Mouse (Mus musculus) liver, embryonic 11.5 days (tissue): ENCODE measurements around the gene Dclk1. TPM values are rescaled to one million over a fixed set of nuclear protein-coding genes. Genes with fewer than 3 reads are reported as not detected.

Experiments used
- ATAC-seq: fragments of 200-750 bp; cut with Nextera tagmentation; replicated peaks from 2 replicates; pipeline ENCODE4 v1.8.0; 2017; ENCODE audit warnings: moderate number of reproducible peaks, mild to moderate bottlenecking, moderate TSS enrichment, moderate library complexity; ENCODE audit not compliant: low FRiP score
- DNase-seq: peaks from one replicate; pipeline ENCODE4 v3.0.0-alpha.2; 2017; ENCODE audit warnings: low spot score
- H3K27ac ChIP-seq: fragments of 300-500 bp; sonication (generic); 2 replicates; pipeline ENCODE4 v1.5.1; 2014; ENCODE audit warnings: mild to moderate bottlenecking, low read depth, low read length, control low read depth
- H3K27me3 ChIP-seq: fragments of 300-500 bp; sonication (generic); replicated peaks from 2 replicates; pipeline ENCODE4 v1.6.1; 2014; ENCODE audit warnings: low read length, mixed read lengths; ENCODE audit not compliant: control insufficient read depth, insufficient read depth
- H3K36me3 ChIP-seq: fragments of 300-500 bp; sonication (generic); 2 replicates; pipeline ENCODE4 v1.6.1; 2014; ENCODE audit warnings: mild to moderate bottlenecking, low read length, moderate library complexity, mixed read lengths; ENCODE audit not compliant: control insufficient read depth, insufficient read depth
- H3K4me1 ChIP-seq: fragments of 300-500 bp; sonication (generic); replicated peaks from 2 replicates; pipeline ENCODE4 v1.6.1; 2014; ENCODE audit warnings: low read length, mixed read lengths; ENCODE audit not compliant: control insufficient read depth, insufficient read depth
- H3K4me2 ChIP-seq: fragments of 300-500 bp; sonication (generic); 2 replicates; pipeline ENCODE4 v1.6.1; 2014; ENCODE audit warnings: mild to moderate bottlenecking, control low read depth, moderate library complexity
- H3K4me3 ChIP-seq: fragments of 300-500 bp; sonication (generic); 2 replicates; pipeline ENCODE4 v1.5.1; 2014; ENCODE audit warnings: low read depth, low read length, control low read depth
- H3K9ac ChIP-seq: fragments of 300-500 bp; sonication (generic); 2 replicates; pipeline ENCODE4 v1.6.1; 2014; ENCODE audit warnings: low read depth, low read length, control low read depth
- H3K9me3 ChIP-seq: fragments of 300-500 bp; sonication (generic); 2 replicates; pipeline ENCODE4 v1.6.1; 2016; ENCODE audit warnings: low read length, inconsistent platforms, mixed read lengths; ENCODE audit not compliant: control insufficient read depth
- WGBS: fragments of 180-500 bp; shearing (Covaris S2); extraction: QIAGEN DNeasy Blood & Tissue Kit; methylation state at CpG from one replicate; pipeline ENCODE4 v1.1.7; 2014; 5-methylcytosine and 5-hydroxymethylcytosine counted together
- polyA plus RNA-seq: library from polyadenylated mRNA; unstranded; fragments of >200 nt; fragmentation: Nextera tagmentation; extraction: Ambion mirVana; gene quantifications from 2 replicates; pipeline ENCODE4 v1.2.1, GENCODE M21; 2014

The Dclk1 gene
- polyA plus RNA-seq, 1 experiment from 2014 or later: 3.3 TPM

DNA sequence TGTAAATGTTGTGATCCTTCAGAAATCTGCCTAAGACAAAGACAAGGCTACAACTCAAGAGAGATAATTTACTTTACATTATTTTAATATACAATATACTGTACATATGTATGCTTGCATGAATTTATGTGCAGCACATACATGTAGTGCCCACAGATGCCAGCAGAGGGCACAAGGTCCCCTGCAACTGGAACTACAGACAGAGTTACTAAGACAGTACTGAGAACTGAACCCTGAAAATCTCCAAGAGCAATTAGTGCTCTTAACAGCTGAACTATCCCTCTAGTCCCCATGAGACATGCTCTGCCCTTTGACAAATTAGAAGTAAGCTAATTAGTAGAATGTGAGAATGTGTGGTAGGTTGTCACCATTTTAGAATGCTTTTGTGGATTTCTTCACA is 169.4 kb downstream of the Dclk1 start:
- no peaks in the 10 kb centered on the region for H3K36me3 ChIP-seq
- no peak for ATAC-seq

DNA sequence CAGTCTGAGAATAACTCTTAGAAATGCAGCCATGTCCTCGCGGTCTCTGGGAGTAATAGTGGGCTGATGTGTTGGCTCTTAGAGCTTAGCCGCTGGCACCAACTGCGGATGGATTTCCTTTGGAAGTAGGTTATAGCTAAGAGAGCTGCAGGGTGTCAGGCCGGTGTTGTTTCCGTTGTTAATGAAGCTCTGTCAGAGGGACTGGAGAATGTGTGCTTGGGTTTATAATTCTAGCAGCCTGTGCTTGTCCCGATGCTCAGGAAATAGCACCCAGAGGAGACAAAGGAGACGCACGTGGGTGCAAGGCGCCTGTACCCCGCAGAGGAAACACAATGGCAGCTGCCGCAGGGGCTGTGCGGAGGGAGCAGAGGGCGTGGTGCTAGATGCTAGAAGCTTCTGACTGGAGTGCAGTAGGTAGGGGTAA is 173.4 kb downstream of the Dclk1 start:
- Histone ChIP-seq H3K4me2 (no peak overlapping the region), H3K27ac (no peak overlapping the region), H3K27me3 (no peaks in the 10 kb centered on the region), H3K9me3 (no peaks in the 10 kb centered on the region), H3K9ac (no peak overlapping the region), H3K36me3 (no peaks in the 10 kb centered on the region), H3K4me3 (no peak overlapping the region), H3K4me1 (no peaks in the 10 kb centered on the region)
- DNase-seq: no peak
- 27% methylated on average over 14 of the region's 14 CpGs for WGBS
- ATAC-seq: no peak

More for the DNA sequence above, 169.4 kb downstream of the Dclk1 start:
- H3K9ac ChIP-seq: no peak overlapping the region
- H3K4me2 ChIP-seq: no peak overlapping the region
- no peak overlapping the region for H3K27ac ChIP-seq
- no peaks in the 10 kb centered on the region for H3K27me3 ChIP-seq
- no peak overlapping the region for H3K4me3 ChIP-seq
- H3K9me3 ChIP-seq: no peaks in the 10 kb centered on the region; the same call in 1 of the 2 replicates
- no peaks in the 10 kb centered on the region for H3K4me1 ChIP-seq
- DNase-seq: no peak

DNA sequence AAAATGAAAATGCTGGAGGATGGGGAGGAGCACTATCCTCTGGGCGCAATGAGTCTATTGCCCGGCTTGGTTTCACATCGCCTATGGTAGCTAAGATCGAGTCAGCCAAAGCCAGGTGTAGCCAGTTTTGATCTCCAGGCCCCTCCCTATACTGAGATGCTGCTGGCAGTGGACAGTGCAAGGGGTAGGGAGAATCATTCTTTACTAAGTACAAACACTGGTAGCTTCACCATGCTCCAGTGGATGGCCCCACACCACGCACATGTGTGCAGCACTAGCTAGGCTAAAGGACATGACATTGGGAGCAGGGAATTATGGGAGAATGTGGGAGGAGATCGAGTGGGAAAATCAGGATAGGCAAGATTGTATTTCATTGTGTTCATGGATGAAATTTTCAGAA is 176.7 kb downstream of the Dclk1 start:
- ATAC-seq: no peak
- no peak overlapping the region for H3K27ac ChIP-seq
- H3K9me3 ChIP-seq: no peaks in the 10 kb centered on the region
- no peaks in the 10 kb centered on the region for H3K36me3 ChIP-seq
- no peaks in the 10 kb centered on the region for H3K27me3 ChIP-seq
- no peak overlapping the region for H3K4me2 ChIP-seq
- H3K9ac ChIP-seq: no peak overlapping the region
- no peaks in the 10 kb centered on the region for H3K4me1 ChIP-seq
- 60% methylated on average over 6 of the region's 6 CpGs for WGBS
- no peak overlapping the region for H3K4me3 ChIP-seq
- DNase-seq: no peak

DNA sequence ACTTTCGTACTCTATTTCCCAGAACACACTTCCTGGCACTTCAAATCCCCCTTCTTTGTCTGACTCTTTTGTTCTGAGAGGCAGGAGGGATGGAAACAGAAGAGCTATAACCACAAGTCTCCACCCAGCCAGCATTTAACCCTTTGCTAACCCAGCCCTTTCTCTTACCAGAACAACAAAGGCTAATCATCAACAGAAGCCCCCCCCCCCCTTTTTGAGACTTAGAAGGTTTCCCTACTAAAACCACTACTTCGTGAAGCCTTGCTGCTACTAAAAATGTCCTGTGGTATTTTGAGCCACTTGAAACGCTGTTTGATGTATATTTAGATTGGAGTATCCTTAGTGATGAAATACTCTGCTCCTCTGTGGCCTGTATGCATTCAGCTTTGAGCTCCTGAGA is 177.2 kb downstream of the Dclk1 start:
- H3K27me3 ChIP-seq: no peaks in the 10 kb centered on the region
- H3K4me3 ChIP-seq: no peak overlapping the region
- no peaks in the 10 kb centered on the region for H3K9me3 ChIP-seq
- DNase-seq (no peak), ATAC-seq (no peak)
- H3K9ac ChIP-seq: no peak overlapping the region
- H3K4me2 ChIP-seq: no peak overlapping the region
- no peaks in the 10 kb centered on the region for H3K4me1 ChIP-seq
- no peak overlapping the region for H3K27ac ChIP-seq
- WGBS: 26% methylated on average over 3 of the region's 3 CpGs
- H3K36me3 ChIP-seq: no peaks in the 10 kb centered on the region

DNA sequence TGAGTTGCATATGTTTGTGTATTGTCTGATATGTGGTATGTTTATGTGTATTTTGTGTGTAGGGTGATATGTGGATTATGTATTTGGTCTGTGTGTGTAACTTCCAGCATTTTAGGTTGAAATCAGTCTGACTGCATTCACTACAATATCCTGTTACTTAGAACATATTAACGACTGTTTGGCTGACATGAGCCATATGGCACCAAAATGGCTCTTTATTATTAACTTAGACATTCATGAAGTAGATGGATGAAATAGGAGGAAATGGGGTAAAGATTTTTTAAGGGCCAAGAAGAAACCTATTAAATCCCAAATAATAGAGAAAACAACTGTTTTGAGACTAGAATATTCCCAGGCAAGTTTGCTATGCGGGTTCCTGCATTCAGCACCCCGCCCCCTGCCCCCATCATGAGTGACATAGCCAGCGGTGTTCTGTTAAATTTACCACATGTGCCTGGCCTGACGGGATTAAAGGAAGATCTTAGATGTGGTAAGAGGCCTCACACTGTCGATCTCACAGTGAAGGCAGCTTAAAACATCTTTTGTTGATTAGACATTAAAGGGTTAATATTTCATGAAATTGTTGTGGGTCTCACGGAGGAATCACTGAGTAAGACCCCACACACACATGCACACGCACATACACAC is 178.4 kb downstream of the Dclk1 start:
- Histone ChIP-seq H3K9me3 (no peaks in the 10 kb centered on the region), H3K4me2 (no peak overlapping the region), H3K4me3 (no peak overlapping the region), H3K27me3 (no peaks in the 10 kb centered on the region), H3K9ac (no peak overlapping the region), H3K27ac (no peak overlapping the region), H3K36me3 (no peaks in the 10 kb centered on the region), H3K4me1 (no peaks in the 10 kb centered on the region)
- no peak for ATAC-seq
- 62% methylated on average over 8 of the region's 8 CpGs for WGBS
- DNase-seq: no peak

DNA sequence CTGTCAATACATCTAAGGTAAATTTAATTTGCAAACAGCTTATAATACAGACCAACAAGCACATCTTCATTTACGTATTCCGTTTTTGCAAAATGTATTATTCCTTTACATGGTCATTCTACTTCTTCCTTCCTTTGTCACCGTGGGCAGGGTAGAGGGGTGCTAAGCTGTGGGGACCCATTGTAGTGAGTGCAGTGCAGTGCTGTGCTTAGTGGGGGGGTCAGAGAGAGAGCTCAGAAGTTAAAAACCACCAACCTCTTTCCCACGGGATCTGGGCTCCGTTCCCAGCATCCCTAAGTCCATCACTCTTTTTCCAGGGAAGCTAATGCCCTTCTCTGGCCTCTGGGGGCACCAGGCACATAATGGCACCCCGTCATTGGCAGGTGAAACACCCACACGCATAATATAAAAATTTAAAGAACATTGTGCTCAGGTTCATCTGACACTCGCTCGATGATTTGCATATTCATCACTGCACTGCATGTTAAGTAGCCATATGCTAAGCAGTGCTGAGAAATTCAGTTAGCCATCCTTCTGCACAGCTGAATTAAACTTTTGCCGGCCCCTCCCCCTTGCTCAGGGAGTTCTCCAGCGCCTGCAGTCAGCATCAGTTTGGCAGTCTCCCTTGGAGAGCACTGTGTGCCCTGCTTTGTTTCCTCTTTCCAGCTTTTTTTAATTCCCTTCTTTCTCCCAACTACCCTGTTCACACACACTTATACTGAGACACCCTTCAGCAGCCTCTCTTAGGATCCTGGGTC is 181.7 kb downstream of the Dclk1 start:
- no peak overlapping the region for H3K4me3 ChIP-seq
- H3K9ac ChIP-seq: no peak overlapping the region
- no peaks in the 10 kb centered on the region for H3K27me3 ChIP-seq
- no peaks in the 10 kb centered on the region for H3K36me3 ChIP-seq
- no peak for DNase-seq
- no peak overlapping the region for H3K27ac ChIP-seq
- no peaks in the 10 kb centered on the region for H3K4me1 ChIP-seq
- 39% methylated on average over 11 of the region's 11 CpGs for WGBS
- H3K4me2 ChIP-seq: no peak overlapping the region
- ATAC-seq: no peak
- H3K9me3 ChIP-seq: no peaks in the 10 kb centered on the region

DNA sequence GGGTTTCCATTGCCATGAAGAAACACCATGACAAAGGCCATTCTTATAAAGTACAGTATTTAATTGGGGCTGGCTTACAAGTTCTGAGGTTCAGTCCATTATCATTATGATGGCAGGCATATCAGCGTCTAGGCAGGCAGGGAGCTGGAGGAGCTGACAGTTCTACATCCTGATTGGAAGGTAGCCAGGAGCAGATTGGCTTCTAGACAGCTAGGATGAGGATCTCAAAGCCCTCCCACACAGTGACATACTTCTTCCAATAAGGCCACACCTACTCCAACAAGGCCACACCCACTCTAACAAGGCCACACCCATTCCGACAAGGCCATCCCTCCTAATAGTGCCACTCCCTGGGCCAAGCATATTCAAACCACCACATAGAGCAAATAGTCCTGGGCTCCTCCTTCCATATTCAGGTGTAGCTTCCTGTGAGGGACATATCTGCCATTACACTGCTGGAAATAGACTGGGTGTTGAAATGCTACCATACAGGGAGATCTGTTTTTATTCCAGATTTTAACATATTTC is 187.9 kb downstream of the Dclk1 start:
- Histone ChIP-seq H3K4me2 (no peak overlapping the region), H3K27me3 (no peaks in the 10 kb centered on the region), H3K9me3 (no peaks in the 10 kb centered on the region), H3K4me3 (no peak overlapping the region), H3K27ac (no peak overlapping the region), H3K9ac (no peak overlapping the region), H3K36me3 (no peaks in the 10 kb centered on the region), H3K4me1 (no peaks in the 10 kb centered on the region)
- WGBS: 83% methylated on average over 2 of the region's 2 CpGs
- DNase-seq: no peak
- ATAC-seq: no peak

DNA sequence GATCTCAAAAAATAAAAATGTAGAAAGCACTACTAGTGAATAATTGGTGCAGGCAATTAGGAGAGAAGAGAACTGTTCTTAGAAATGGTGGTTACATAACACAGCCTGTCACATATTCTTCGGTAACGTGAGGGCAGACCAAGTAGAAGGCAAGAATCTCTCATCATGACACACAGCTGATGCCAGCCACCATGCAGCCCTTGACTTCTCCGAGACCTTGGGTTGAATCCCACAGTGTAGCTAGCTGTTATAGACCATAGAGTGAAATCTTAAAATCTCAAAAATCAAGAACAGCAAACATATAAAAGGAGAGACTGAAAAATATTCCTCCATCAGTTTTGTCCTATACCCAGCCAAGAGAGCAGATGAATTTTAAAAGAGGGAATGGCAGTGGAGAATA is 189.1 kb downstream of the Dclk1 start:
- WGBS: 77% methylated on average over 3 of the region's 3 CpGs
- no peak for ATAC-seq

DNA sequence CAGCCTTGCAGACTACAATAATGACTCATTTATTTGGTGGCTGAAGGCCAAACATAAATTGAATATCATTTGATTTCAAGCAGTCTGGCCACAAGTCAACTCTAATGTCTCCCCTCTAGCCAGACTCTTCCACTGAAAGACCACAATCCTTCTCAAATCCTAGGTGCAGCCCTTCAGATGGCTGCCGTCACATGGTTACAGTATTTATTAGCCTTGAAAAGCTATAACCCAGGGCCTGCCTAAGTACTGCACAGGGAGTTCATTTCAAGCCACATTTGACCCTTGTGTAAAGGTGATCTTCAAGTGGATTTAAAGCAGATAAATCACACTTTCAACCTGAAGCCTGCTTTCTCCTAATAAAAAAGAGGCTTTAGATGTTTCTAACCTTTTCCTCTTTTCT is 192.1 kb downstream of the Dclk1 start:
- Histone ChIP-seq H3K9me3 (no peaks in the 10 kb centered on the region), H3K9ac (no peak overlapping the region), H3K36me3 (no peaks in the 10 kb centered on the region), H3K4me3 (no peak overlapping the region), H3K4me2 (no peak overlapping the region), H3K27ac (no peak overlapping the region), H3K4me1 (no peaks in the 10 kb centered on the region), H3K27me3 (no peaks in the 10 kb centered on the region)
- WGBS: 69% methylated on average over 1 of the region's 1 CpGs
- DNase-seq (no peak), ATAC-seq (no peak)

More for the DNA sequence above, 189.1 kb downstream of the Dclk1 start:
- H3K4me1 ChIP-seq: no peaks in the 10 kb centered on the region
- no peaks in the 10 kb centered on the region for H3K27me3 ChIP-seq
- no peak overlapping the region for H3K4me2 ChIP-seq
- no peak overlapping the region for H3K4me3 ChIP-seq
- no peak overlapping the region for H3K27ac ChIP-seq
- H3K9ac ChIP-seq: no peak overlapping the region
- no peaks in the 10 kb centered on the region for H3K36me3 ChIP-seq
- H3K9me3 ChIP-seq: no peaks in the 10 kb centered on the region
- no peak for DNase-seq
